Comparison of ENCODE assay signal across 8 mouse cellular contexts in genomic region chr15:98607557-98607956, GRCm38 (mm10). TPM values are rescaled to one million over a fixed set of nuclear protein-coding genes. Genes with fewer than 3 reads are reported as not detected.
DNase-seq lines count a peak whose midpoint lies in the region; ATAC-seq and TF ChIP-seq lines count a peak whose summit lies in the region.

No protein-coding gene starts in this region.

- H3K4me1 ChIP-seq in megakaryocyte, embryonic 14.5 days: peaks cover 80% of the 10 kb centered on the region
- H3K4me1 ChIP-seq in heart, embryonic 15.5 days (replicated peaks): peaks cover 48% of the 10 kb centered on the region
- peaks cover 47% of the 10 kb centered on the region for H3K4me1 ChIP-seq in kidney, postnatal 0 days (replicated peaks; ENCODE audit: insufficient read depth, low read length)
- peaks cover 26% of the 10 kb centered on the region for H3K4me1 ChIP-seq in midbrain, embryonic 11.5 days (ENCODE audit: control insufficient read depth, insufficient read depth, low read length)

- H3K36me3 ChIP-seq in megakaryocyte, embryonic 14.5 days (replicated peaks; ENCODE audit: low read length): peaks cover 25% of the 10 kb centered on the region
- peaks cover 13% of the 10 kb centered on the region; the same call in 1 of the 2 replicates for H3K36me3 ChIP-seq in heart, embryonic 15.5 days
- H3K36me3 ChIP-seq in kidney, postnatal 0 days (ENCODE audit: insufficient read depth, low read length): peaks cover 14% of the 10 kb centered on the region
- H3K36me3 ChIP-seq in midbrain, embryonic 11.5 days (ENCODE audit: control insufficient read depth, insufficient read depth, low read length): peaks cover 5% of the 10 kb centered on the region

- H3K4me2 ChIP-seq in heart, embryonic 15.5 days: peak overlapping the region; percentile 78
- peak overlapping the region; percentile 93 for H3K4me2 ChIP-seq in kidney, postnatal 0 days (ENCODE audit: low read length)
- H3K4me2 ChIP-seq in midbrain, embryonic 11.5 days: peak overlapping the region; percentile 95

- peak; percentile 85 for DNase-seq in kidney, postnatal 0 days (ENCODE audit: low spot score)
- no peak for DNase-seq in midbrain, embryonic 11.5 days (ENCODE audit: low spot score, missing footprints)
- DNase-seq in right cerebral cortex, postnatal 25 days: no peak
- no peak for DNase-seq in layer of hippocampus, adult 9-10 months (ENCODE audit: low spot score)
- DNase-seq in right cerebral cortex, adult 2 months (ENCODE audit: low spot score in 2 of 2): no peak

- 6% methylated on average over 4 of the region's 4 CpGs for WGBS in heart, embryonic 15.5 days
- WGBS in kidney, postnatal 0 days: 25% methylated on average over 4 of the region's 4 CpGs
- 60% methylated on average over 4 of the region's 4 CpGs for WGBS in midbrain, embryonic 11.5 days

- no peak for ATAC-seq in megakaryocyte, adult 5-6 weeks (ENCODE audit: poor library complexity, severe bottlenecking)
- ATAC-seq in heart, embryonic 15.5 days (replicated peaks; ENCODE audit: insufficient number of reproducible peaks, insufficient read depth, low FRiP score, low read depth): peak; percentile 78
- no peak for ATAC-seq in kidney, postnatal 0 days (replicated peaks; ENCODE audit: low FRiP score, low read depth)
- no peak for ATAC-seq in midbrain, embryonic 11.5 days (ENCODE audit: low FRiP score)

- no peaks in the 10 kb centered on the region for H3K9me3 ChIP-seq in megakaryocyte, embryonic 14.5 days
- H3K9me3 ChIP-seq in heart, embryonic 15.5 days (replicated peaks): no peaks in the 10 kb centered on the region
- no peaks in the 10 kb centered on the region for H3K9me3 ChIP-seq in kidney, postnatal 0 days (replicated peaks; ENCODE audit: low read length)
- H3K9me3 ChIP-seq in midbrain, embryonic 11.5 days (ENCODE audit: control insufficient read depth, low read length): no peaks in the 10 kb centered on the region

- peak overlapping the region; percentile 97 for H3K27ac ChIP-seq in heart, embryonic 15.5 days
- peak overlapping the region; percentile 97 for H3K27ac ChIP-seq in kidney, postnatal 0 days
- H3K27ac ChIP-seq in midbrain, embryonic 11.5 days (ENCODE audit: low read depth, low read length): no peak overlapping the region

- peaks cover 55% of the 10 kb centered on the region for H3K27me3 ChIP-seq in megakaryocyte, embryonic 14.5 days (replicated peaks)
- H3K27me3 ChIP-seq in heart, embryonic 15.5 days: no peaks in the 10 kb centered on the region
- H3K27me3 ChIP-seq in kidney, postnatal 0 days (ENCODE audit: insufficient read depth, low read length): no peaks in the 10 kb centered on the region
- no peaks in the 10 kb centered on the region; the same call in 1 of the 2 replicates for H3K27me3 ChIP-seq in midbrain, embryonic 11.5 days (ENCODE audit: control insufficient read depth, insufficient read depth, low read length)

- peak overlapping the region; percentile 93 for H3K9ac ChIP-seq in heart, embryonic 15.5 days
- peak overlapping the region; percentile 93 for H3K9ac ChIP-seq in kidney, postnatal 0 days (ENCODE audit: low read depth, low read length)
- 0 out of 2 replicates have a peak overlapping the region, but pooled peaks have one; percentile 92 for H3K9ac ChIP-seq in midbrain, embryonic 11.5 days (ENCODE audit: low read length)

- TF ChIP-seq CTCF in kidney, postnatal 0 days (IDR thresholded peaks at IDR 0.05; ENCODE audit: low read depth): no peak

- H3K4me3 ChIP-seq in megakaryocyte, embryonic 14.5 days (replicated peaks): peak overlapping the region; percentile 96
- peak overlapping the region; percentile 65 for H3K4me3 ChIP-seq in heart, embryonic 15.5 days
- H3K4me3 ChIP-seq in kidney, postnatal 0 days (replicated peaks; ENCODE audit: low read depth, low read length): peak overlapping the region; percentile 88
- H3K4me3 ChIP-seq in midbrain, embryonic 11.5 days (ENCODE audit: low read depth, low read length): peak overlapping the region; percentile 85

RNA-seq across cellular contexts. Expression of gene Adcy6, which starts 2.3 kb away (rescaled TPM):
- polyA plus RNA-seq in megakaryocyte, embryonic 14.5 days (2012; ENCODE audit: insufficient read depth, low replicate concordance): 2.1 and 9.3 TPM in 2 replicates
- total RNA-seq in megakaryocyte, adult 5-6 weeks (2015): 0.31 and 0.71 TPM in 2 replicates
- 0.99 and 1.1 TPM in 2 replicates for total RNA-seq in megakaryocyte, adult 5-6 weeks (2017)
- 36.5 and 43.0 TPM in 2 replicates for polyA plus RNA-seq in heart, embryonic 15.5 days (2015; fragmentation: Nextera tagmentation; extraction: Ambion mirVana)
- polyA plus RNA-seq in kidney, postnatal 0 days (2015; fragmentation: Nextera tagmentation; extraction: Ambion mirVana): 16.8 and 17.0 TPM in 2 replicates
- 9.3 and 10.6 TPM in 2 replicates for polyA plus RNA-seq in midbrain, embryonic 11.5 days (2014; fragmentation: Nextera tagmentation; extraction: Ambion mirVana)

RNA-seq across cellular contexts. Expression of gene Cacnb3, which starts 23.1 kb away (rescaled TPM):
- 0.46 TPM in 1 of 2 replicates, not detected in the other for polyA plus RNA-seq in megakaryocyte, embryonic 14.5 days (2012; ENCODE audit: insufficient read depth, low replicate concordance)
- 0.04 TPM in 1 of 2 replicates, not detected in the other for total RNA-seq in megakaryocyte, adult 5-6 weeks (2015)
- 0.11 TPM in 1 of 2 replicates, not detected in the other for total RNA-seq in megakaryocyte, adult 5-6 weeks (2017)
- 8.7 and 12.8 TPM in 2 replicates for polyA plus RNA-seq in heart, embryonic 15.5 days (2015; fragmentation: Nextera tagmentation; extraction: Ambion mirVana)
- 19.8 and 22.4 TPM in 2 replicates for polyA plus RNA-seq in kidney, postnatal 0 days (2015; fragmentation: Nextera tagmentation; extraction: Ambion mirVana)
- polyA plus RNA-seq in midbrain, embryonic 11.5 days (2014; fragmentation: Nextera tagmentation; extraction: Ambion mirVana): 35.5 and 39.5 TPM in 2 replicates

RNA-seq across cellular contexts. Expression of gene 4930415O20Rik, which starts 36.8 kb away (rescaled TPM):
- not detected in 2 replicates for polyA plus RNA-seq in megakaryocyte, embryonic 14.5 days (2012; ENCODE audit: insufficient read depth, low replicate concordance)
- total RNA-seq in megakaryocyte, adult 5-6 weeks (2015): 0.46 TPM in 1 of 2 replicates, not detected in the other
- not detected in 2 replicates for total RNA-seq in megakaryocyte, adult 5-6 weeks (2017)
- polyA plus RNA-seq in heart, embryonic 15.5 days (2015; fragmentation: Nextera tagmentation; extraction: Ambion mirVana): 0.40 and 0.74 TPM in 2 replicates
- 0.30 and 0.62 TPM in 2 replicates for polyA plus RNA-seq in kidney, postnatal 0 days (2015; fragmentation: Nextera tagmentation; extraction: Ambion mirVana)
- polyA plus RNA-seq in midbrain, embryonic 11.5 days (2014; fragmentation: Nextera tagmentation; extraction: Ambion mirVana): 0.44 TPM in 1 of 2 replicates, not detected in the other

RNA-seq across cellular contexts. Expression of gene Ccnt1, which starts 36.8 kb away (rescaled TPM):
- 1.4 and 5.1 TPM in 2 replicates for polyA plus RNA-seq in megakaryocyte, embryonic 14.5 days (2012; ENCODE audit: insufficient read depth, low replicate concordance)
- 33.0 and 38.7 TPM in 2 replicates for total RNA-seq in megakaryocyte, adult 5-6 weeks (2015)
- total RNA-seq in megakaryocyte, adult 5-6 weeks (2017): 41.3 and 43.5 TPM in 2 replicates
- polyA plus RNA-seq in heart, embryonic 15.5 days (2015; fragmentation: Nextera tagmentation; extraction: Ambion mirVana): 33.2 and 38.0 TPM in 2 replicates
- 42.3 and 46.2 TPM in 2 replicates for polyA plus RNA-seq in kidney, postnatal 0 days (2015; fragmentation: Nextera tagmentation; extraction: Ambion mirVana)
- polyA plus RNA-seq in midbrain, embryonic 11.5 days (2014; fragmentation: Nextera tagmentation; extraction: Ambion mirVana): 60.7 and 61.9 TPM in 2 replicates

RNA-seq across cellular contexts. Expression of gene Ddx23, which starts 55.1 kb away (rescaled TPM):
- 49.7 and 71.3 TPM in 2 replicates for polyA plus RNA-seq in megakaryocyte, embryonic 14.5 days (2012; ENCODE audit: insufficient read depth, low replicate concordance)
- 20.2 and 23.4 TPM in 2 replicates for total RNA-seq in megakaryocyte, adult 5-6 weeks (2015)
- 84.3 and 106 TPM in 2 replicates for total RNA-seq in megakaryocyte, adult 5-6 weeks (2017)
- polyA plus RNA-seq in heart, embryonic 15.5 days (2015; fragmentation: Nextera tagmentation; extraction: Ambion mirVana): 16.1 and 17.8 TPM in 2 replicates
- 14.6 and 17.6 TPM in 2 replicates for polyA plus RNA-seq in kidney, postnatal 0 days (2015; fragmentation: Nextera tagmentation; extraction: Ambion mirVana)
- polyA plus RNA-seq in midbrain, embryonic 11.5 days (2014; fragmentation: Nextera tagmentation; extraction: Ambion mirVana): 24.8 and 24.9 TPM in 2 replicates
